Mouse (Mus musculus) ES-E14 (cell line): ENCODE data around the gene Gstp2. TPM values are rescaled to one million over a fixed set of nuclear protein-coding genes. Genes with fewer than 3 reads are reported as not detected.

Experiments
- DNase-seq: peaks from one replicate; pipeline ENCODE4 v3.0.0-alpha.2; 2013; ENCODE audit warnings: low read depth, low spot score
- H3K27ac ChIP-seq: 2 replicates; pipeline ENCODE4 v1.5.1; 2012; ENCODE audit warnings: low read depth, mild to moderate bottlenecking, low read length, moderate library complexity, mixed read lengths; ENCODE audit not compliant: poor library complexity, insufficient read depth, severe bottlenecking
- H3K36me3 ChIP-seq: 2 replicates; pipeline ENCODE4 v1.6.1; 2012; ENCODE audit warnings: mild to moderate bottlenecking, low read length, moderate library complexity, mixed read lengths; ENCODE audit not compliant: control insufficient read depth, poor library complexity, insufficient read depth, severe bottlenecking
- H3K4me1 ChIP-seq, 2 experiments: fragments of 150-350 bp in 1 of 2; sonication (generic) in 1 of 2; 2 replicates each; pipeline ENCODE4 v1.6.1; 2012; ENCODE audit warnings: low read length in 2 of 2, mild to moderate bottlenecking in 1 of 2, mixed read lengths in 1 of 2; ENCODE audit not compliant: control insufficient read depth in 2 of 2, insufficient read depth in 2 of 2, poor library complexity in 1 of 2
- H3K4me3 ChIP-seq, 2 experiments: fragments of 150-350 bp in 1 of 2; sonication (generic) in 1 of 2; 2 replicates each; pipeline ENCODE4 v1.5.1; 2012; ENCODE audit warnings: low read length in 2 of 2, low read depth in 1 of 2, mild to moderate bottlenecking in 1 of 2, mixed read lengths in 1 of 2; ENCODE audit not compliant: insufficient read depth in 1 of 2, poor library complexity in 1 of 2, severe bottlenecking in 1 of 2
- H3K9ac ChIP-seq: 2 replicates; pipeline ENCODE4 v1.6.1; 2012; ENCODE audit warnings: low read depth, mild to moderate bottlenecking, low read length, mixed read lengths; ENCODE audit not compliant: poor library complexity, insufficient read depth, severe bottlenecking
- H3K9me3 ChIP-seq: fragments of 150-350 bp; sonication (generic); 2 replicates; pipeline ENCODE4 v1.6.1; 2012; ENCODE audit warnings: low read depth, mild to moderate bottlenecking, low read length; ENCODE audit not compliant: control insufficient read depth, insufficient read depth
- CHD2 ChIP-seq: IDR thresholded peaks from 2 replicates; pipeline ENCODE4 v1.6.1; 2014; ENCODE audit warnings: mild to moderate bottlenecking, low read depth, low read length, inconsistent platforms
- HCFC1 ChIP-seq: IDR thresholded peaks from 2 replicates; pipeline ENCODE4 v1.6.1; 2012; ENCODE audit warnings: low read length, inconsistent platforms, borderline replicate concordance; ENCODE audit not compliant: insufficient read depth
- MAFK ChIP-seq: IDR thresholded peaks from 2 replicates; pipeline ENCODE4 v1.6.1; 2014; ENCODE audit warnings: mild to moderate bottlenecking, low read depth, low read length, inconsistent platforms; ENCODE audit not compliant: insufficient read depth
- ZC3H11A ChIP-seq: IDR thresholded peaks from 2 replicates; pipeline ENCODE4 v1.6.1; 2012; ENCODE audit warnings: low read depth, mild to moderate bottlenecking, inconsistent platforms, low read length, borderline replicate concordance
- ZNF384 ChIP-seq: IDR thresholded peaks from 2 replicates; pipeline ENCODE4 v1.6.1; 2012; ENCODE audit warnings: low read depth, low read length, inconsistent platforms
- in situ Hi-C, 2 experiments: fragments of 600-800 bp; cut with MboI; formaldehyde crosslinking; loops; one replicate each; pipeline ENCODE4 v1.15.1; 2025; ENCODE audit warnings: low sequenced_read_pairs in 2 of 2, inconsistent platforms in 1 of 2; ENCODE audit not compliant: unreplicated experiment in 2 of 2
- total RNA-seq: library from RNA; depleted of rRNA; stranded (reverse); fragments of 300-350 nt; gene quantifications from 2 replicates; pipeline ENCODE4 v1.2.3, GENCODE M21; 2012

The Gstp2 gene
- total RNA-seq, 1 experiment: 67.4 TPM

GRCm38 (mm10) chr19:4036327-4037045 is 9.3 kb downstream of the Gstp2 start:
- no peak overlapping the region for H3K9ac ChIP-seq
- in situ Hi-C loops: no loop called here
- peaks cover 0 to 7% of the 10 kb centered on the region in 2 experiments; a peak in 2 of 4 replicates for H3K4me1 ChIP-seq
- no peak overlapping the region for H3K4me3 ChIP-seq
- no peaks in the 10 kb centered on the region for H3K9me3 ChIP-seq
- H3K27ac ChIP-seq: no peak overlapping the region
- TF ChIP-seq MAFK (no peak), HCFC1 (no peak), CHD2 (no peak), ZNF384 (no peak), ZC3H11A (no peak)
- peaks cover 6% of the 10 kb centered on the region; the same call in 1 of the 2 replicates for H3K36me3 ChIP-seq
- DNase-seq: no peak

GRCm38 (mm10) chr19:4033742-4034141 is 12.1 kb downstream of the Gstp2 start:
- in situ Hi-C loops: no loop called here
- no peak overlapping the region for H3K4me3 ChIP-seq
- H3K4me1 ChIP-seq: peaks cover 0 to 7% of the 10 kb centered on the region in 2 experiments; a peak in 1 of 4 replicates
- H3K36me3 ChIP-seq: peaks cover 6% of the 10 kb centered on the region; the same call in 1 of the 2 replicates
- no peak for TF ChIP-seq CHD2
- no peak for TF ChIP-seq HCFC1
- no peak for TF ChIP-seq ZC3H11A
- no peak for TF ChIP-seq ZNF384
- no peak for TF ChIP-seq MAFK
- no peaks in the 10 kb centered on the region for H3K9me3 ChIP-seq
- no peak overlapping the region for H3K27ac ChIP-seq
- no peak overlapping the region for H3K9ac ChIP-seq
- DNase-seq: no peak

GRCm38 (mm10) chr19:4033298-4033697 is 12.5 kb downstream of the Gstp2 start:
- in situ Hi-C loops: no loop called here
- Histone ChIP-seq H3K36me3 (peaks cover 6% of the 10 kb centered on the region; the same call in 1 of the 2 replicates), H3K4me3 (no peak overlapping the region), H3K9me3 (no peaks in the 10 kb centered on the region), H3K9ac (no peak overlapping the region), H3K4me1 (peaks cover 0 to 7% of the 10 kb centered on the region in 2 experiments; a peak in 1 of 4 replicates), H3K27ac (no peak overlapping the region)
- TF ChIP-seq ZNF384: no peak
- TF ChIP-seq ZC3H11A: no peak
- no peak for TF ChIP-seq MAFK
- no peak for TF ChIP-seq HCFC1
- TF ChIP-seq CHD2: no peak
- DNase-seq: no peak

GRCm38 (mm10) chr19:4032668-4033067 is 13.2 kb downstream of the Gstp2 start:
- H3K27ac ChIP-seq: no peak overlapping the region; the same call in 1 of the 2 replicates
- H3K4me1 ChIP-seq: peaks cover 0 to 7% of the 10 kb centered on the region in 2 experiments; a peak in 1 of 4 replicates
- in situ Hi-C loops: no loop called here
- no peak overlapping the region for H3K9ac ChIP-seq
- no peak for TF ChIP-seq ZNF384
- no peak for TF ChIP-seq ZC3H11A
- no peak for TF ChIP-seq HCFC1
- TF ChIP-seq MAFK: no peak
- no peak for TF ChIP-seq CHD2
- DNase-seq: no peak
- H3K4me3 ChIP-seq: no peak overlapping the region
- no peaks in the 10 kb centered on the region for H3K9me3 ChIP-seq
- H3K36me3 ChIP-seq: peaks cover 6% of the 10 kb centered on the region; the same call in 1 of the 2 replicates
